Mouse (Mus musculus): ENCODE data around the gene Msrb2.

GRCm38 (mm10) chr2:19416066-19416465 lies 44.8 kb downstream of the Msrb2 start:
- no peak for TF ChIP-seq CTCF (IDR thresholded peaks at IDR 0.05; ENCODE audit: control insufficient read depth, insufficient read depth, insufficient read length)
- TF ChIP-seq CEBPB (IDR thresholded peaks at IDR 0.05; ENCODE audit: low read depth), result no peak
- no peak for TF ChIP-seq FOSL1 (IDR thresholded peaks at IDR 0.05; ENCODE audit: insufficient read depth, low read length, poor library complexity, severe bottlenecking)
- no peak for TF ChIP-seq USF1 (IDR thresholded peaks at IDR 0.05; ENCODE audit: low read depth)

All from C2C12 (cell line).